Mouse (Mus musculus): Measurements from ENCODE around the gene Slc24a5. TPM values are rescaled to one million over a fixed set of nuclear protein-coding genes. Genes with fewer than 3 reads are reported as not detected.

The Slc24a5 gene
- polyA plus RNA-seq, 1 experiment from 2014 or later, result 4.4 TPM

- H3K36me3 ChIP-seq (ENCODE audit: control insufficient read depth, insufficient read depth, low read length), result no peaks in the 10 kb centered on the region
- DNase-seq (ENCODE audit: low spot score) (no peak), ATAC-seq (replicated peaks; ENCODE audit: low FRiP score, low TSS enrichment, low read depth) (no peak)
- no peak overlapping the region for H3K4me2 ChIP-seq (ENCODE audit: low read length)
- 89% methylated on average over 7 of the region's 7 CpGs for WGBS
- H3K9ac ChIP-seq (ENCODE audit: low read length), result no peak overlapping the region
- no peaks in the 10 kb centered on the region for H3K4me1 ChIP-seq (replicated peaks; ENCODE audit: control insufficient read depth, insufficient read depth, low read length)
- no peak overlapping the region for H3K27ac ChIP-seq (ENCODE audit: low read depth)
- no peak overlapping the region for H3K4me3 ChIP-seq (ENCODE audit: low read depth, low read length)
- no peaks in the 10 kb centered on the region for H3K9me3 ChIP-seq (ENCODE audit: control insufficient read depth, low read length)
- H3K27me3 ChIP-seq (replicated peaks; ENCODE audit: control insufficient read depth, insufficient read depth, low read length), result no peaks in the 10 kb centered on the region
Observed at GRCm38 (mm10) chr2:125055316-125055903, 12.5 kb upstream of the Slc24a5 start.

DNA sequence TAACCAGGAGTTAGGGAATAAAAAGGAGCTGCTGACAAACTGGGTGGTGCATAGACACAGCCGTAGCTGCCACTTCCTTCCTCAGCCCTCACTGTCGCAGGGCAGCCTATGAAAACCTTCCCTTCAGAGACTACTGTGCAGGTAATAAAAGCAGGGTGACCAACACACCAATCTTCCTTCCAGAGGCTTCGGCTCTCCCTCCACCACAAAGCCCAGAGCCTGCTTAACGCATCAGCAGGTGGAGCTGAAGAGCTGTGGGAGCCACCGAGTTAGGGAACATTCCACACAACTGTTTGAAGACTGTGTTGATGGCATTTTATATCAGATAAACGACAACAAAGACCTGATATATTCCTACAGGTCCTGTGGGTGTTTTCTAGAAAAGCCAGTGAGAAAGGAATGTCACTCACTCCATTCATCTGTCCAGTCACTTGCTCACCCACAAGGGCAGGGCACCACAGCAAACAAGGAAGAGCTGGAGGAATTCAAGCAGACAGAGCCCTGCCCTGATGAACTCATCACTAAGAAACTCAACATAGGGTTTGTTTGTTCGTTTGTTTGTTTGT lies 10.6 kb upstream of the Slc24a5 start:
- ATAC-seq (replicated peaks; ENCODE audit: low FRiP score, low TSS enrichment, low read depth), result peak; percentile 55; the same call in 1 of the 2 replicates
- DNase-seq (ENCODE audit: low spot score), result no peak

DNA sequence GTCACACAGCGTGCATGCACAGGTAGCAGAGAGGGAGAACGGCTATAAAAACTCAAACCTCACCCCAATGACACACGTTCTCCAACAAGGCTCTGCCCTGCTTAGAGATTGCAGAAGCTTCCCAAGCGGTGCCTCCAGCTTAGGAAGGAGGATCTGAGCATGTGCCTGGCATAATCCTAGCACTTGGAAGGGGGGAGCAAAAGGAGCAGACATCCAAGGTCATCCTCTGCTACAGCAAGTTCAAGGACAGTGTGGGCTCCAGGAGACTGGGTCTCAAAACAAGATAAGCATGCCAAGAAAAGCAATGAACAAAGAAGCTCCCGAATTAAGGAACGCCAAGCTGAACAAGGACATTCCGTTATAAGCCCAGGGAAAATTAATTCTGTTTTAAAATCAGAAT lies 6.5 kb upstream of the Slc24a5 start:
- Histone ChIP-seq H3K4me1 (replicated peaks; ENCODE audit: control insufficient read depth, insufficient read depth, low read length) (no peaks in the 10 kb centered on the region), H3K27me3 (replicated peaks; ENCODE audit: control insufficient read depth, insufficient read depth, low read length) (no peaks in the 10 kb centered on the region), H3K4me3 (ENCODE audit: low read depth, low read length) (no peak overlapping the region), H3K4me2 (ENCODE audit: low read length) (no peak overlapping the region), H3K36me3 (ENCODE audit: control insufficient read depth, insufficient read depth, low read length) (no peaks in the 10 kb centered on the region), H3K9ac (ENCODE audit: low read length) (no peak overlapping the region), H3K9me3 (ENCODE audit: control insufficient read depth, low read length) (no peaks in the 10 kb centered on the region), H3K27ac (ENCODE audit: low read depth) (no peak overlapping the region)
- ATAC-seq (replicated peaks; ENCODE audit: low FRiP score, low TSS enrichment, low read depth) (no peak), DNase-seq (ENCODE audit: low spot score) (no peak)
- WGBS, result 86% methylated on average over 7 of the region's 7 CpGs

More for the DNA sequence above, 10.6 kb upstream of the Slc24a5 start:
- Histone ChIP-seq H3K27ac (ENCODE audit: low read depth) (no peak overlapping the region), H3K9ac (ENCODE audit: low read length) (no peak overlapping the region), H3K27me3 (replicated peaks; ENCODE audit: control insufficient read depth, insufficient read depth, low read length) (no peaks in the 10 kb centered on the region), H3K4me2 (ENCODE audit: low read length) (no peak overlapping the region), H3K36me3 (ENCODE audit: control insufficient read depth, insufficient read depth, low read length) (no peaks in the 10 kb centered on the region), H3K9me3 (ENCODE audit: control insufficient read depth, low read length) (no peaks in the 10 kb centered on the region), H3K4me1 (replicated peaks; ENCODE audit: control insufficient read depth, insufficient read depth, low read length) (no peaks in the 10 kb centered on the region), H3K4me3 (ENCODE audit: low read depth, low read length) (no peak overlapping the region)
- 25% methylated on average over 7 of the region's 7 CpGs for WGBS

DNA sequence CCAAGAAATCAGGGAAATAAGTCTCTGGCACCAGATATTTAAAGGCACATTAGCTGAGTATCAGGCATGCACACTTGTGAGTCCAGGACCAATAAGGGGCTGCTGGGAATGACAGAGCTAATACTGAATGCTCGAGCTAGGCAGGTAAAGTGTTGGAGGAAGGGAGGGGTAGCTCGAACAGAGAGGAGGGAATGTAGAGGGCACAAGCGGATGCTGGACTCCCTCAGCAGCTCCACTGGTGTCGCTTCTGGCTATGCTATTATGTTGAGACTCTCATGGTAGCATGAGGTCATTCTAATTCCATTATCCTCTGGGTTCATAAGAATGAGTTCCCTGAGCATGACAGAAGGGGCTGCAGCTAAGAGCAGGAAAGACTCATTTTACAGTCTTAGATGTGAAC lies 5.0 kb upstream of the Slc24a5 start:
- WGBS, result 55% methylated on average over 4 of the region's 4 CpGs
- H3K9ac ChIP-seq (ENCODE audit: low read length), result no peak overlapping the region
- H3K27me3 ChIP-seq (replicated peaks; ENCODE audit: control insufficient read depth, insufficient read depth, low read length), result no peaks in the 10 kb centered on the region
- no peak overlapping the region for H3K4me2 ChIP-seq (ENCODE audit: low read length)
- ATAC-seq (replicated peaks; ENCODE audit: low FRiP score, low TSS enrichment, low read depth) (no peak), DNase-seq (ENCODE audit: low spot score) (no peak)
- no peaks in the 10 kb centered on the region for H3K4me1 ChIP-seq (replicated peaks; ENCODE audit: control insufficient read depth, insufficient read depth, low read length)
- no peaks in the 10 kb centered on the region for H3K9me3 ChIP-seq (ENCODE audit: control insufficient read depth, low read length)
- H3K27ac ChIP-seq (ENCODE audit: low read depth), result no peak overlapping the region
- no peak overlapping the region for H3K4me3 ChIP-seq (ENCODE audit: low read depth, low read length)
- H3K36me3 ChIP-seq (ENCODE audit: control insufficient read depth, insufficient read depth, low read length), result no peaks in the 10 kb centered on the region

DNA sequence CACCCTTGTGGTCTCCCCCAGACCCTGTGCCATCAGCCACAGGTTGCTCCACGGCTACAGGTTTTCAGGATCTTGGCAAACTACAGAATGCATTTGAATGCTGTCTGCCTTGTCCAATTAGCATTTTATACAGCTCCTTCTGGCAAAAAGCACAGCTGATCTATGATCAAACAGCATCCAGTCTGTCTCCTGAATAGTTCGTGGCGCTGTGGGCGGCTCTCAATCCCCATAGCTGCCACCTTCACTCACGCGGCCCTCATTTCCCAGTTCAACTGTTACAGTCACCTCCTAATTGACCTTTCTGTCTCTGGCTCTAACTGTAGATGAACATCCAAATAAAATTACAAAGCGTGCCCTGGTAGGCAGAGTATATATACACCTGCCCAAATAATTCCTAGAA lies 551 bp upstream of the Slc24a5 start:
- Histone ChIP-seq H3K27me3 (replicated peaks; ENCODE audit: control insufficient read depth, insufficient read depth, low read length) (no peaks in the 10 kb centered on the region), H3K4me3 (ENCODE audit: low read depth, low read length) (no peak overlapping the region), H3K9ac (ENCODE audit: low read length) (no peak overlapping the region), H3K36me3 (ENCODE audit: control insufficient read depth, insufficient read depth, low read length) (no peaks in the 10 kb centered on the region), H3K9me3 (ENCODE audit: control insufficient read depth, low read length) (no peaks in the 10 kb centered on the region), H3K27ac (ENCODE audit: low read depth) (no peak overlapping the region), H3K4me2 (ENCODE audit: low read length) (no peak overlapping the region), H3K4me1 (replicated peaks; ENCODE audit: control insufficient read depth, insufficient read depth, low read length) (no peaks in the 10 kb centered on the region)
- DNase-seq (ENCODE audit: low spot score) (no peak), ATAC-seq (replicated peaks; ENCODE audit: low FRiP score, low TSS enrichment, low read depth) (no peak)
- 84% methylated on average over 7 of the region's 7 CpGs for WGBS

DNA sequence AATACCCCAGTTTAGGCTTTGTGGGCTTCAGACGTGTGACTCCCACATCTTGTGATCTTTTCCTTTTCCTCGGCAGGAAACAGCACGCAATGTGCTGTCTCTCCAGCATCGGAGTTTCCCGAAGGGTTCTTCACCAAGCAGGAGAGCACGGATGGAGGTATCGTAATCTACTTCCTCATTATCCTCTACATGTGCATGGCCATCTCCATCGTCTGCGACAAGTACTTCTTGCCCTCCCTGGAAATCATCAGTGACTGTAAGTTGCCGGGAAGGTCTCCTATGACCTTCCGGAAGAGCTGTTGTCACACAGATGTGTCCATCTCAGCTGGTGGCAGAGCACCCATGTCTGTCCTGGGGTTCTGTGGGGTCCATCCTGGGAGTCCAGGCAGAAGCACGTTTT lies 772 bp downstream of the Slc24a5 start:
- no peak overlapping the region for H3K27ac ChIP-seq (ENCODE audit: low read depth)
- no peaks in the 10 kb centered on the region for H3K27me3 ChIP-seq (replicated peaks; ENCODE audit: control insufficient read depth, insufficient read depth, low read length)
- no peak for ATAC-seq (replicated peaks; ENCODE audit: low FRiP score, low TSS enrichment, low read depth)
- WGBS, result 88% methylated on average over 12 of the region's 12 CpGs
- no peak overlapping the region for H3K4me2 ChIP-seq (ENCODE audit: low read length)
- DNase-seq (ENCODE audit: low spot score), result no peak
- no peaks in the 10 kb centered on the region for H3K9me3 ChIP-seq (ENCODE audit: control insufficient read depth, low read length)
- no peaks in the 10 kb centered on the region for H3K4me1 ChIP-seq (replicated peaks; ENCODE audit: control insufficient read depth, insufficient read depth, low read length)
- no peak overlapping the region for H3K9ac ChIP-seq (ENCODE audit: low read length)
- H3K4me3 ChIP-seq (ENCODE audit: low read depth, low read length), result no peak overlapping the region
- no peaks in the 10 kb centered on the region for H3K36me3 ChIP-seq (ENCODE audit: control insufficient read depth, insufficient read depth, low read length)

- no peaks in the 10 kb centered on the region for H3K27me3 ChIP-seq (replicated peaks; ENCODE audit: control insufficient read depth, insufficient read depth, low read length)
- H3K36me3 ChIP-seq (ENCODE audit: control insufficient read depth, insufficient read depth, low read length), result no peaks in the 10 kb centered on the region
- H3K9me3 ChIP-seq (ENCODE audit: control insufficient read depth, low read length), result no peaks in the 10 kb centered on the region
- H3K4me3 ChIP-seq (ENCODE audit: low read depth, low read length), result no peak overlapping the region
- DNase-seq (ENCODE audit: low spot score) (no peak), ATAC-seq (replicated peaks; ENCODE audit: low FRiP score, low TSS enrichment, low read depth) (no peak)
- H3K4me1 ChIP-seq (replicated peaks; ENCODE audit: control insufficient read depth, insufficient read depth, low read length), result no peaks in the 10 kb centered on the region
- no peak overlapping the region for H3K9ac ChIP-seq (ENCODE audit: low read length)
- no peak overlapping the region for H3K4me2 ChIP-seq (ENCODE audit: low read length)
- WGBS, result 81% methylated on average over 3 of the region's 3 CpGs
- H3K27ac ChIP-seq (ENCODE audit: low read depth), result no peak overlapping the region
Observed at GRCm38 (mm10) chr2:125073056-125073780, 5.3 kb downstream of the Slc24a5 start.

- H3K36me3 ChIP-seq (ENCODE audit: control insufficient read depth, insufficient read depth, low read length), result peaks cover 43% of the 10 kb centered on the region
- no peaks in the 10 kb centered on the region for H3K27me3 ChIP-seq (replicated peaks; ENCODE audit: control insufficient read depth, insufficient read depth, low read length)
- 24% methylated on average over 1 of the region's 1 CpGs for WGBS
- DNase-seq (ENCODE audit: low spot score) (no peak), ATAC-seq (replicated peaks; ENCODE audit: low FRiP score, low TSS enrichment, low read depth) (0 out of 2 replicates have a peak, but pooled peaks have one; percentile 23)
- H3K4me1 ChIP-seq (replicated peaks; ENCODE audit: control insufficient read depth, insufficient read depth, low read length), result no peaks in the 10 kb centered on the region
- H3K27ac ChIP-seq (ENCODE audit: low read depth), result no peak overlapping the region
- H3K4me3 ChIP-seq (ENCODE audit: low read depth, low read length), result no peak overlapping the region
- H3K9ac ChIP-seq (ENCODE audit: low read length), result no peak overlapping the region
- no peaks in the 10 kb centered on the region for H3K9me3 ChIP-seq (ENCODE audit: control insufficient read depth, low read length)
- H3K4me2 ChIP-seq (ENCODE audit: low read length), result no peak overlapping the region
Observed at GRCm38 (mm10) chr2:125083879-125084278, 16.0 kb downstream of the Slc24a5 start.

Measured in intestine, embryonic 14.5 days (tissue).